Mouse (Mus musculus): ENCODE data around the gene Hcar1.

Hcar1 gene

GRCm38 (mm10) chr5:123879928-123880327 is at the start of gene Hcar1:
Gene Hcar1 (minus strand): TSS chr5:123880020.
- in situ Hi-C loops (cut with MboI; ENCODE audit: low pct_unique_long_range_greater_than_20kb in 1 of 2, low sequenced_read_pairs in 2 of 2, unreplicated experiment in 1 of 2) = no loop called here

- in situ Hi-C loops (cut with MboI; ENCODE audit: low pct_unique_long_range_greater_than_20kb in 1 of 2, low sequenced_read_pairs in 2 of 2, unreplicated experiment in 1 of 2) = no loop called here
Measured at GRCm38 (mm10) chr5:123927118-123927517, 47.3 kb upstream of the Hcar1 start, which contains the start of gene Gm43518. Gene Gm43518 (plus strand): TSS chr5:123927418.

GRCm38 (mm10) chr5:123922112-123922511 is 42.3 kb upstream of the Hcar1 start:
- in situ Hi-C loops (cut with MboI; ENCODE audit: low pct_unique_long_range_greater_than_20kb in 1 of 2, low sequenced_read_pairs in 2 of 2, unreplicated experiment in 1 of 2) = no loop called here

- in situ Hi-C loops (cut with MboI; ENCODE audit: low pct_unique_long_range_greater_than_20kb in 1 of 2, low sequenced_read_pairs in 2 of 2, unreplicated experiment in 1 of 2) = no loop called here
Measured at GRCm38 (mm10) chr5:123914852-123915251, 35.0 kb upstream of the Hcar1 start.

GRCm38 (mm10) chr5:123907631-123907977 is 27.8 kb upstream of the Hcar1 start:
- in situ Hi-C loops (cut with MboI; ENCODE audit: low pct_unique_long_range_greater_than_20kb in 1 of 2, low sequenced_read_pairs in 2 of 2, unreplicated experiment in 1 of 2) = no loop called here

GRCm38 (mm10) chr5:123906976-123907630 is 27.3 kb upstream of the Hcar1 start, which contains the start of gene Denr:
Gene Denr (plus strand): TSS chr5:123907175.
- in situ Hi-C loops (cut with MboI; ENCODE audit: low pct_unique_long_range_greater_than_20kb in 1 of 2, low sequenced_read_pairs in 2 of 2, unreplicated experiment in 1 of 2) = no loop called here

GRCm38 (mm10) chr5:123906146-123906975 is 26.5 kb upstream of the Hcar1 start:
- in situ Hi-C loops (cut with MboI; ENCODE audit: low pct_unique_long_range_greater_than_20kb in 1 of 2, low sequenced_read_pairs in 2 of 2, unreplicated experiment in 1 of 2) = no loop called here

- in situ Hi-C loops (cut with MboI; ENCODE audit: low pct_unique_long_range_greater_than_20kb in 1 of 2, low sequenced_read_pairs in 2 of 2, unreplicated experiment in 1 of 2) = no loop called here
Measured at GRCm38 (mm10) chr5:123904059-123904672, 24.3 kb upstream of the Hcar1 start.

GRCm38 (mm10) chr5:123897352-123897751 is 17.5 kb upstream of the Hcar1 start:
- in situ Hi-C loops (cut with MboI; ENCODE audit: low pct_unique_long_range_greater_than_20kb in 1 of 2, low sequenced_read_pairs in 2 of 2, unreplicated experiment in 1 of 2) = no loop called here

- in situ Hi-C loops (cut with MboI; ENCODE audit: low pct_unique_long_range_greater_than_20kb in 1 of 2, low sequenced_read_pairs in 2 of 2, unreplicated experiment in 1 of 2) = no loop called here
Measured at GRCm38 (mm10) chr5:123896395-123896794, 16.6 kb upstream of the Hcar1 start.

GRCm38 (mm10) chr5:123893520-123893919 is 13.7 kb upstream of the Hcar1 start:
- in situ Hi-C loops (cut with MboI; ENCODE audit: low pct_unique_long_range_greater_than_20kb in 1 of 2, low sequenced_read_pairs in 2 of 2, unreplicated experiment in 1 of 2) = no loop called here

GRCm38 (mm10) chr5:123891669-123892068 is 11.8 kb upstream of the Hcar1 start:
- in situ Hi-C loops (cut with MboI; ENCODE audit: low pct_unique_long_range_greater_than_20kb in 1 of 2, low sequenced_read_pairs in 2 of 2, unreplicated experiment in 1 of 2) = no loop called here

- in situ Hi-C loops (cut with MboI; ENCODE audit: low pct_unique_long_range_greater_than_20kb in 1 of 2, low sequenced_read_pairs in 2 of 2, unreplicated experiment in 1 of 2) = no loop called here
Measured at GRCm38 (mm10) chr5:123890987-123891386, 11.2 kb upstream of the Hcar1 start.

GRCm38 (mm10) chr5:123890312-123890711 is 10.5 kb upstream of the Hcar1 start:
- in situ Hi-C loops (cut with MboI; ENCODE audit: low pct_unique_long_range_greater_than_20kb in 1 of 2, low sequenced_read_pairs in 2 of 2, unreplicated experiment in 1 of 2) = no loop called here

- in situ Hi-C loops (cut with MboI; ENCODE audit: low pct_unique_long_range_greater_than_20kb in 1 of 2, low sequenced_read_pairs in 2 of 2, unreplicated experiment in 1 of 2) = no loop called here
Measured at GRCm38 (mm10) chr5:123886365-123886764, 6.5 kb upstream of the Hcar1 start.

- in situ Hi-C loops (cut with MboI; ENCODE audit: low pct_unique_long_range_greater_than_20kb in 1 of 2, low sequenced_read_pairs in 2 of 2, unreplicated experiment in 1 of 2) = no loop called here
Measured at GRCm38 (mm10) chr5:123884332-123884731, 4.5 kb upstream of the Hcar1 start.

GRCm38 (mm10) chr5:123883891-123884290 is 4.1 kb upstream of the Hcar1 start:
- in situ Hi-C loops (cut with MboI; ENCODE audit: low pct_unique_long_range_greater_than_20kb in 1 of 2, low sequenced_read_pairs in 2 of 2, unreplicated experiment in 1 of 2) = no loop called here

GRCm38 (mm10) chr5:123880778-123881177 is 958 bp upstream of the Hcar1 start:
- in situ Hi-C loops (cut with MboI; ENCODE audit: low pct_unique_long_range_greater_than_20kb in 1 of 2, low sequenced_read_pairs in 2 of 2, unreplicated experiment in 1 of 2) = no loop called here

- in situ Hi-C loops (cut with MboI; ENCODE audit: low pct_unique_long_range_greater_than_20kb in 1 of 2, low sequenced_read_pairs in 2 of 2, unreplicated experiment in 1 of 2) = no loop called here
Measured at GRCm38 (mm10) chr5:123878056-123878455, 1.8 kb downstream of the Hcar1 start.

All from mouse embryonic stem cell (cell line).